Mouse (Mus musculus) ES-E14 (cell line): ENCODE results near the gene Zfp473.

Experiments
- CHD2 ChIP-seq: IDR thresholded peaks from 2 replicates; pipeline ENCODE4 v1.6.1; 2014; ENCODE audit warnings: mild to moderate bottlenecking, low read depth, low read length, inconsistent platforms
- ZNF384 ChIP-seq: IDR thresholded peaks from 2 replicates; pipeline ENCODE4 v1.6.1; 2012; ENCODE audit warnings: low read depth, low read length, inconsistent platforms

DNA sequence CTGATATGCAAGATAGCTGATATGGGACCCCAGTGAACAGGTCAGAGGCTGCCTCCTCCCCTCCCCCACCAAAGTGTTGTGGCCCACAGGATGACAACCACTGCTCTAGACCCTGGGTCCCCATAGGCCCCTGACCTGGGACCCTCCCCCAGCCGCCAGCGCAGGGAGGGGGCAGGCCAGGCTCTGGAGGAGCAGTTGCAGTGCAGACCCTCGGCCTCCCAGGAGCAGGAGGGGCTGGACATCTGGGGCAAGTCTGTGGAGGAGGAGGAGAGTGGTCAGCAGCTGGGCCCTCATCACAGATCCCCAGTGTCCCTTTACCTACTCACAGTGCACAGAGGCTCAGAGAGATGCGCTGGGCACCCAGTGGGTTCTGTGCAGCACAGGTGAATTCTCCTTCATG lies 39.2 kb upstream of the Zfp473 start:
- TF ChIP-seq ZNF384 (no peak), CHD2 (no peak)
